Mouse (Mus musculus) megakaryocyte, embryonic 14.5 days (primary cell): ENCODE results near the gene Amfr.

Experiments
- FLI1 ChIP-seq: IDR thresholded peaks from 2 replicates; pipeline ENCODE4 v1.6.1; 2012; ENCODE audit warnings: low read length, inconsistent platforms, mixed read lengths
- GATA1 ChIP-seq: IDR thresholded peaks from 3 replicates; pipeline ENCODE4 v1.6.1; 2012; ENCODE audit warnings: mixed read lengths, low read length, inconsistent platforms, borderline replicate concordance

DNA sequence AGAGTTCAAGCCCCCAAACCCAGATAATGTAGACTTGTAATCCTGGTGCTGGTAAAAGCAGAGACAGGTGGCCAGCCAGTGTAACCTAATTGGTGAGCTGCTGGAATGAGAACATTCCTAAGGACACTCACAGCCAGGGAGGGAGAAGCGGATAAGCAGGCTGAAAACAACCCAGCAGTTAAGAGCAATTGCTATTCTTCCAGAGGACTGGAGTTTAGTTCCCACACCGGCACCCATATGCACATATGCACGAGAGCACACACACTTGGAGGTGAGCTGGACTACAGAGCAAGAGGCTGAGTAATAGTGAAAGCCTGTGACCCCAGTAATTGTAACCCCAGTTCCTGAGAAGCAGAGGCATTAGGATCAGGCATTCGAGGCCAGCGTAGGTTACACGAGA lies 11.3 kb upstream of the Amfr start:
- no peak for TF ChIP-seq GATA1
- no peak for TF ChIP-seq FLI1
